Mouse (Mus musculus): ENCODE measurements around the gene Gm28035.

DNA sequence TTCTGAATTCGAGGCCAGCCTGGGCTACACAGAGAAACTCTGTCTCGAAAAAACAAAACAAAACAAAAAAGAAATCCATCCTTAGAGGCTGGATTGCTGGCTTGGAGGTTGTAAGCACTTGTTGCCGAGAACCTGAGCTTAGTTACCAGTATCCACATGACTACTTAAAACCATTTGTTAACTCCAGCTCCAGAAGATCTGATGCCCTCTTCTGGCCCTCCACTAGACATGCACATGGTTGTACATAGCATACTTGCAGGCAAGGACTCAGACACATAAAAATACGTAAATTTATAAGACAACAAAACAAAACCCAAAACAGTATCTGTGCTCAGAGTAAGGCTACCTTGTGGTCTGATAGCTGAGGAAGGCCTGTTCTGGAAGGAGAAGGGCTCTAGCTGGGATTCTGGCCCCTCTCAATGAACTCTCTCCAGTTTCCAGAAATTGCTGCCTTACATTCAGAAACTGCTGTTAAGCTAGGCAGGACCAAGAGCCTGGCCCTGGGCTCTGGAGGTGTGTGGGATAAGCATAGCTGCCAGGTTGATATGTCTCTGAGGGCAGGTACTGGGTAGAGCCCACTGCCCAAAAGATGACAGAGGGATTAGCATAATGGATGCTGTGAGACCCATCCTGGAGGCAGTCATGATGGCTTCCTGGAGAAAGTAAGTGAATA, 20.8 kb downstream of the Gm28035 start:
- no peak for TF ChIP-seq POLR2A (IDR thresholded peaks at IDR 0.05; ENCODE audit: low read depth, low read length)
- peak; percentile 15; the same call in 1 of the 2 replicates for TF ChIP-seq CTCF (conservative IDR thresholded peaks at IDR 0.05; ENCODE audit: insufficient read depth, insufficient read length, low read depth, low read length)
